Mouse (Mus musculus): ENCODE data around the gene Ost4.

DNA sequence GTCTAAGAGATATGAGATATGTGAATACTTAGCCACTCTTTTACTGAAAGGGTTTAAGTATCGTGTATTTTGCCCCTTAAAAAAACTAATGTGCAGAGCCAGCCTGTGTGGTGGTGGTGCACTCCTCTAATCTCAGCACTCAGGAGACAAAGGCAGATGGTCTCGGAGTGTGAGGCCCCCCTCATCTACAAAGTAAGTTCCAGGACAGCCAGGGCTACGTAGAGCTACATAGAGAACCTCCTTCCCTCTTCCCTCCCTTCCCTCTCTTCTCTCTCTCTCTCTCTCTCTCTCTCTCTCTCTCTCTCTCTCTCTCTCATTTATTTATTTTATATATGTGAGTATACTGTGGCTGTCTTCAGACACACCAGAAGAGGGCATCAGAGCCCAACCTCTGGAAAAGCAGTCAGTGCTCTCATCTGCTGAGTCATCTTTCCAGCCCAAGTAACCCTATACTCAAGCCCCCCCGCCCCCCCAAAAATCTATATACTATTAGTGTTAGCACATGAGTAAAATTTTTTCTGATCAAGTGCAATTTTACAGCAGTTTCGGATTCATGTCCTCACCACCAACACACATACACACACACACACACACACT, 28.1 kb downstream of the Ost4 start:
- TF ChIP-seq POLR2A (IDR thresholded peaks at IDR 0.05; ENCODE audit: borderline replicate concordance, insufficient read depth, low read length) (no peak), CTCF (IDR thresholded peaks at IDR 0.05; ENCODE audit: borderline replicate concordance, insufficient read depth, low read depth, low read length) (no peak)
